13 mouse cellular contexts compared by ENCODE assay signal in genomic region chr14:26441041-26441812, GRCm38 (mm10).
DNase-seq lines count a peak whose midpoint lies in the region; ATAC-seq lines count a peak whose summit lies in the region.
"Had no signal": no experiment of that assay in that cellular context is flagged by ENCODE, and none has a peak within 500 bp of the region (broad histone marks: within the 10 kb centered on the region; RNA-seq: fewer than 3 reads in every experiment).

No protein-coding gene starts in this region.

- H3K4me1 ChIP-seq in heart, embryonic 10.5 days: peaks cover 19% of the 10 kb centered on the region
- H3K4me1 ChIP-seq in lung, embryonic 16.5 days (replicated peaks; ENCODE audit: control insufficient read depth, insufficient read depth, low read length): peaks cover 4% of the 10 kb centered on the region; the same call in 1 of the 2 replicates
- H3K4me1 ChIP-seq in heart, embryonic 15.5 days (replicated peaks): peaks cover 21% of the 10 kb centered on the region
- peaks cover 5% of the 10 kb centered on the region; the same call in 1 of the 2 replicates for H3K4me1 ChIP-seq in stomach, embryonic 16.5 days (ENCODE audit: control insufficient read depth, insufficient read depth, low read length)
- H3K4me1 ChIP-seq: forebrain, embryonic 13.5 days had no signal

- H3K4me3 ChIP-seq in heart, embryonic 10.5 days: peak overlapping the region; percentile 48
- H3K4me3 ChIP-seq in lung, embryonic 16.5 days (ENCODE audit: low read length): no peak overlapping the region
- peak overlapping the region; percentile 46 for H3K4me3 ChIP-seq in heart, embryonic 15.5 days
- H3K4me3 ChIP-seq in stomach, embryonic 16.5 days (replicated peaks; ENCODE audit: low read length): peak overlapping the region; percentile 24
- H3K4me3 ChIP-seq: forebrain, embryonic 13.5 days; left cerebral cortex, adult 2 months had no signal

- H3K36me3 ChIP-seq in heart, embryonic 10.5 days: peaks cover 17% of the 10 kb centered on the region; the same call in 1 of the 2 replicates
- no peaks in the 10 kb centered on the region for H3K36me3 ChIP-seq in lung, embryonic 16.5 days (ENCODE audit: control insufficient read depth, insufficient read depth, low read length)
- peaks cover 12% of the 10 kb centered on the region for H3K36me3 ChIP-seq in heart, embryonic 15.5 days
- H3K36me3 ChIP-seq in stomach, embryonic 16.5 days (ENCODE audit: control insufficient read depth, insufficient read depth, low read length): peaks cover 4% of the 10 kb centered on the region; the same call in 1 of the 2 replicates

- no peak for DNase-seq in heart, embryonic 10.5 days (ENCODE audit: low spot score)
- DNase-seq in heart, postnatal 25 days (ENCODE audit: low spot score): no peak
- no peak for DNase-seq in lung, postnatal 25 days (ENCODE audit: low spot score)
- no peak for DNase-seq in left cerebral cortex, postnatal 4 days
- DNase-seq in gastrocnemius, postnatal 10 days: no peak
- DNase-seq: kidney, adult 18-20 months; lung, adult 2 months had no signal

- H3K4me2 ChIP-seq in lung, embryonic 16.5 days (ENCODE audit: low read depth, low read length): no peak overlapping the region
- peak overlapping the region; percentile 57 for H3K4me2 ChIP-seq in heart, embryonic 15.5 days
- H3K4me2 ChIP-seq in stomach, embryonic 16.5 days (ENCODE audit: low read depth, low read length): peak overlapping the region; percentile 19; the same call in 1 of the 2 replicates
- H3K4me2 ChIP-seq: forebrain, embryonic 13.5 days had no signal

- intact Hi-C loops in heart, postnatal 25 days (cut with DNase I): no loop called here
- intact Hi-C loops in left cerebral cortex, postnatal 4 days (cut with DNase I): no loop called here

- peak overlapping the region; percentile 85 for H3K27ac ChIP-seq in heart, embryonic 10.5 days
- peak overlapping the region; percentile 76 for H3K27ac ChIP-seq in lung, embryonic 16.5 days (ENCODE audit: low read length)
- H3K27ac ChIP-seq in heart, embryonic 15.5 days: peak overlapping the region; percentile 88
- peak overlapping the region; percentile 79 for H3K27ac ChIP-seq in stomach, embryonic 16.5 days (ENCODE audit: low read length)
- H3K27ac ChIP-seq: forebrain, embryonic 13.5 days; left cerebral cortex, adult 2 months had no signal

- peak; percentile 88 for ATAC-seq in lung, embryonic 16.5 days (ENCODE audit: low read depth)
- peak; percentile 86 for ATAC-seq in heart, embryonic 15.5 days (replicated peaks; ENCODE audit: insufficient number of reproducible peaks, insufficient read depth, low FRiP score, low read depth)
- ATAC-seq in stomach, embryonic 16.5 days (ENCODE audit: insufficient read depth, low FRiP score): peak; percentile 77
- ATAC-seq: CD4-positive, CD25-positive, alpha-beta regulatory T cell, adult 4 months; forebrain, embryonic 13.5 days had no signal

- 72% methylated on average over 2 of the region's 2 CpGs for WGBS in heart, embryonic 10.5 days
- WGBS in lung, embryonic 16.5 days: 82% methylated on average over 2 of the region's 2 CpGs
- 51% methylated on average over 2 of the region's 2 CpGs for WGBS in heart, embryonic 15.5 days
- 79% methylated on average over 2 of the region's 2 CpGs for WGBS in stomach, embryonic 16.5 days

- no peak overlapping the region; the same call in 1 of the 2 replicates for H3K9ac ChIP-seq in lung, embryonic 16.5 days (ENCODE audit: low read length)
- peak overlapping the region; percentile 49 for H3K9ac ChIP-seq in heart, embryonic 15.5 days
- H3K9ac ChIP-seq in stomach, embryonic 16.5 days (ENCODE audit: low read length): peak overlapping the region; percentile 39; the same call in 1 of the 2 replicates
- H3K9ac ChIP-seq: forebrain, embryonic 13.5 days had no signal

- H3K27me3 ChIP-seq in heart, embryonic 10.5 days (ENCODE audit: insufficient read depth, poor library complexity, severe bottlenecking): no peaks in the 10 kb centered on the region
- H3K27me3 ChIP-seq in lung, embryonic 16.5 days (ENCODE audit: control insufficient read depth, insufficient read depth, low read depth, low read length): no peaks in the 10 kb centered on the region
- H3K27me3 ChIP-seq in heart, embryonic 15.5 days: no peaks in the 10 kb centered on the region
- no peaks in the 10 kb centered on the region for H3K27me3 ChIP-seq in stomach, embryonic 16.5 days (ENCODE audit: control insufficient read depth, insufficient read depth, low read length)
- H3K27me3 ChIP-seq: forebrain, embryonic 13.5 days had no signal

- H3K9me3 ChIP-seq in heart, embryonic 10.5 days: no peaks in the 10 kb centered on the region
- no peaks in the 10 kb centered on the region for H3K9me3 ChIP-seq in lung, embryonic 16.5 days (ENCODE audit: control insufficient read depth, low read length)
- H3K9me3 ChIP-seq in heart, embryonic 15.5 days (replicated peaks): no peaks in the 10 kb centered on the region
- no peaks in the 10 kb centered on the region for H3K9me3 ChIP-seq in stomach, embryonic 16.5 days (replicated peaks; ENCODE audit: control insufficient read depth, low read length)
- H3K9me3 ChIP-seq: forebrain, embryonic 13.5 days had no signal
